Mouse (Mus musculus) layer of hippocampus, postnatal 36 days (tissue): ENCODE measurements at regions not wholly inside any gene's neighbourhood (a gene's known extent, or its start where the extent isn't known, plus 50 kb on each side); places are given as distances from the start of the nearest gene placed in this dataset.

Source experiments
- DNase-seq, 2 experiments: peaks; one replicate each; pipeline ENCODE4 v3.0.0; 2022

DNA sequence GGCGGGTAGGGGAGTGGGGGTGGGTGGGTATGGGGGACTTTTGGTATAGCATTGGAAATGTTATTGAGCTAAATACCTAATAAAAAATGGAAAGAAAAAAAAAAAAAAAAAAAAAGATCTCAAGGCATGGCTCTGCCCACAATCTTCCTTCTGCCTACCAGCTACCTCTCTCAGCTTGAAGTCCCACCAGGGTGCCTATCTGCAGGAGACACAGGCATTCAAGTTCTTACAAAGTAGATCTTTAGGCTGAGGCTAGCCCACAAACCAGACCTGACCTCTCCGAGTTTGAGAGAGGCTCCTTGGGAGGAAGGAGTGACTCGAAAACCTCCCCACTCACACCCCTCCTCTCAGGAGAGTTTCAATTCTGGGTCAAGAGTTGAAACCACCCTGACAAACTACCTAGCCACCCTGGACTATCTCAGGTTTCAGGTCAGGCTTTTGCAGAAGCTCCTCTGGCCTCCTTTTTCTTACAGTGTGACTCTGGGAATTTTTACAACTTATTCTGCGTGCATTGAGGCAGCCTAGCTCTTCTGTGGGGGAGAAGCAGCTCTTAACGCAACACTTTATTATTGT, 187.6 kb upstream of the Cxcr4 start:
- no peak for DNase-seq

DNA sequence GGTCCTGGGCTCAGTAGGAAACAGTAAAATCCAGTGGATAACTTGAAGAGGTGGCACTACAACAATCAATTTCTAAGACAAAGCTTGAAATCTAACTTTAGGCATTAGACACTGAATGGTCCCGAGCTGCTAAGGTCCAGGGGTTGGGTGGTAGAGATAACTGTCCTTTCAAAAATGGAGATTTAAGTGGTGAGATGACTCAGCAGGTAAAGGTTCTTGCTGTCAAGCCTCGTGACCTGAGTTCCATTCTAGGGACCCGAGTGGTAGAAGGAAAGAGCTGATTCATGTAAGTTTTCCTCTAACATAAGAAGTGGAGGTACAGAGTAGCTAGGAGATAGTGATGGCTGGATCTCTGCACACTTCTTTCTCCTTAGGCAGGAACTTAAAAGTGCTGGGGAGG, 180.3 kb upstream of the Cxcr4 start:
- DNase-seq = no peak

DNA sequence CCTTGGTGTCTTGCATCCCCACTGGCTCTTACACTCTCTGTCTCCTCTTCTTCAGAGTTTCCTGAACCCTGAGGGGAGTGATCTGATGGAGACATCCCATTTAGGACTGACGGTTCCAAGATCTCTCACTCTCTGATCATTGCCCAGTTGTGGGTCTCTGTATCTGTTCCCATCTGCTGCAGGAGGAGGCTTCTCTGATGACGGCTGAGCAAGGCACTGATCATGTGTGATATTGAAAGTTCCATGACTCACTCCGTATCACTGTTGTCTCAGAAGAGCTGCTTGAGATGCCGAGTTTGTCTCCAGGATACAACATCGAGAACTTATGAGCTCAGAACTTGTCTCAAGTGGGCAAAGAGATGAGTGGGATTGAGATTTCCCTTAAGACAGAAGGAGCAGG, 178.7 kb upstream of the Cxcr4 start:
- no peak for DNase-seq

DNA sequence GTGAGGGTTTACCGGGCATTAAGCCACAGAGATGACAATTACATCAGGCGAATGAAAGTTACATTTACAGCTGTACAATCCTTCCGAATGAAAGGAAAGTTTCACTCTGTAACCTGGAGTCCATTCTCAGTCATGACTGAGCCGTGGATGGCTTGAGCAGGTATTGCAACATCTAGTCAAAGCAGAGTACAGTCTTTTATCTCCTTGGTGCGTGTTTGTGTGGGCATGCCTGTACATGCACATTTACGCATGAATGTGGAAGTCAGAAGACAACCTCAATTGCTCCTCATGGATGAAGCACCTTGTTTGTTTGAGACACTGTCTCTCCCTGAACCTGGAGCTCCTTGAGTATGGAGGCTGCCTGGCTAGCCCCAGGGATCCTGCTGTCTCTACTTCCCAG, 175.9 kb upstream of the Cxcr4 start:
- no peak for DNase-seq

DNA sequence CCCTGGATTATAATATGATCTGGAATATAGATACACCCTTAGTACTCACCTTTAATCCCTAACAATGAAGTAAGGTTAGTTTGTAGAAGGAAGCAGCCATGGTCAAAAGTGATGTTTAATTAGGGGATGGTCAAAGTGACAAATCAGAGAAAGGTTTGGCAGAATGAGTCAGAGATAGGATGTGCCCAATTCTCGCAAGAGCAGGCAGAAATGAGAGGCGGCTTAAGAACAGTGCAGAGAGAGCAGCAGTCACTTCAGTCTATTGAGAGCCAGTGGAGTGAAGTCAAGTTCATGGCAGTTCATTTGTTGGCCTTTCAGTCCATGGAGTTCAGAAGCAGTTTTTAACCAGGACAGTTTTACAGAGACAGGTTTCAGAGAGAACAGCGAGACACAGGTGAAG, 175.3 kb upstream of the Cxcr4 start:
- no peak for DNase-seq

DNA sequence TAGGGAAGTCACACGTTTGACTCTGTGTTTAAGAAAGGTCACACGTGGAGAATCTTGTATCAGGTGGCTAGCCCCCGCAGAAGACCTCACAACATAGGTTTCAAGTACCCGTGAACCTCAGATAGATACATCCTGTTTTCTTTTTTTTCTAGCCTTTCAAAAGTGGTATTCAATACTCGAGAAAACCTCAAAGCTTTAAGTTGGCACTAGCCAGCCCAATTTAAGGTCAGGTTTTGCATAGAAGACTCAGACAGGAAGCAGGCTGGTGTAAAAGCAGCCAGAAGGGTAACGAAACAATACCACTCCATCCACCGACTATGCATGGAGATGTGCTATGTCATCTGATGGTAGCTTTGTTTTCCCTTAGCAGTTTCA, 174.8 kb upstream of the Cxcr4 start:
- no peak for DNase-seq

DNA sequence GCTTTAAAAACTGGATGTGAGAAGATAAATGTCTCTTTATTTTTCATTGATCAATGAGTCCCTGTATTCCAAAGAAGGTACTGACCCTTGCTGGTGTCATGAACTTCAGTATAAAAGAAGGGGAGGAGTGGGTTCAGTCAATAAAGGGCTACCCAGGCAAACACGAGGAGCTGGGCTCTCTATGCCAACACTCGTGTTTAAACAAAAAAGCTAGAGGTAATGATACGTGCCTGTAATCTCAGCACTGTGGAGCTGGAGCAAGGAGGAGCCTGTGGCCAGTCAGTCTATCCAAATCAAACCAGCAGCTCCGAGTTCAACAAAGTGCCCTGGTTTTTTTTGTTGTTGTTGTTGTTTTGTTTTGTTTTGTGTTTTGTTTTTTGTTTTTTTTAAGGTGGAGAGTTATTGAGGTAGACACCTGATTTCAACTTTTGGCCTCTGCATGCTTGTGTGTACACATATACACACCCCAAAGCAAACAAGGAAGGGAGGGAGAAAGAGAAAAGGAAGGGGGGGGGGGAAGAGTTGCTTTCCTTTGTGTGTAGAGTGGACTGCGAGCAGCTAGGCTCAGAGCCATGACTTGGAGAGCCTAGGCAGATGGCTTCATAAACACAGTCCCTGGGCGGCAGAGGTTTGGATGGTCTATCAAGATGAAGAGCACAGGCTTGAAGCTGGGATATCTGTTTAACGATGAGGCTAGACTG, 174.2 kb upstream of the Cxcr4 start:
- no peak for DNase-seq

DNA sequence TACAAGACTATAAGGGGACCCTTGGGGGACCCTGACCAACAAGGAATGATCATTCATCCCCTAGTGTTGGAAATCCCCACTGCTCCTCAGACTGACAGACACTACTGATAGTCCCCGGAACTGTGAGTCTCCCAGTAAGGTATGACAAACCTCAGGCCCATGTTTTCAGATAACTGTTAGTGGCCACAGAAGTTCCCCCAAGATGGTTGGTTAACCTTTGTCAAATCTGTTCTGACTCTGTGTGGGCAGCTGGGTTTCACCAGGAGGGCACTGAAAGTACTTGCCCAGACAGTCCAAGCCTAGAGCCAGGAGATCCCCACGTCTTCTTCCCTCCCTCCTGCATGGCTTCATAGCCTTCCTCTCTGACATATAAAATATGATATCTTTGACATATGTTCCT, 173.5 kb upstream of the Cxcr4 start:
- DNase-seq = no peak

DNA sequence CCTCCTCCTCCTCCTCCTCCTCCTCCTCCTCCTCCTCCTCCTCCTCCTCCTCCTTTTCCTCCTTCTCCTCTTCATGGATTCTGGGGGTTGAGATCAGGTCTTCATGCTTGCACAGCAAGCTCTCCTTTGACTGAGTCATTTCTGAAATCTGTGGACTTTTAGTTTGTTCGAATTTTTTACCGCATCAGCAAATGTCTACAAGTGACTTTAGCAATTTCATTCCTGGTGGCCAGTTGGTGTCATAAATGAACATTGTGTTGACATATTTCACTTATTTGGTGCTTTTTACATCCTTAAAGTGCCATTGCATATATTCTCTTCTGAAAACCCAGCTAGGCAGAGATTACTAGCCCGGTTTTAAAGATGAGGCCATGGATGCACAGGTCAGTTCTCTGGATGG, 173.0 kb upstream of the Cxcr4 start:
- no peak for DNase-seq

DNA sequence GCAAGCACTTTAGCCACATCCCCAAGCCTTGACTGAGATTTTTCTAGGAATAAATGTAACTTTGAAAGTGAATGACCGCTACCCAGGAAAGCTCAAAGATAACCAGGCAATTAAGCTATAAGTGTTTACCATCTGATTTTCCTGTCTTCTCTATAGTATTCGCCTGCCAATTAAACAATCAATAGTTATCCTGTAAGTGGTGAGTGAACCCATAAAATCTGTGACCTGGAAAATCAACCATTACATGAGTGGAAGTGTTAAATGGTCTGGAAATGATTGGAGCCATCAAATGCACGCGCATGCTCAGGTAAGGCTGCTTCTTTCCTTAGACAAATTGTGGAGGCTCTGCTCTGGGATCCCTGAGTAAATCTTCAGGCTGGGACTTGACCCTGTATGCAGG, 170.8 kb upstream of the Cxcr4 start:
- DNase-seq = no peak

DNA sequence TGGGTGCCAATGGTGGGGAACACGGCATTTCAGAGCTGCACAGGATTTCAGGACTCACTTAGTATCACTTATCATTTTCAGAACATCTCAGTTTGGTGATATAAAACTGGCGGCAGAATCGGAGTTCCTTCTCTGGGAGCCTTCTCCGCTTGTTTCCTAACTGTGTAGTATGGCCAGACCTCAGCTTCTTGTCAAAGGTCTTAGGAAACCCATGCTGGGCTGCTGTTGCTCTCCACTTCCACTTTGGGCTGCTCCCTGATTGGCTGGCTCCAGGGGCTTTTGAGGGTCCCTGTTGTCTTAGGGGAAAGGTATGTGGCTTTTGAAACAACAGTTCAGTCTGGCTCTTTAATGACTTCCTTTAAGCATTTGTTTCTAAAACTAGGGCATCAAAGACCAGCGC, 170.0 kb upstream of the Cxcr4 start:
- DNase-seq = no peak

DNA sequence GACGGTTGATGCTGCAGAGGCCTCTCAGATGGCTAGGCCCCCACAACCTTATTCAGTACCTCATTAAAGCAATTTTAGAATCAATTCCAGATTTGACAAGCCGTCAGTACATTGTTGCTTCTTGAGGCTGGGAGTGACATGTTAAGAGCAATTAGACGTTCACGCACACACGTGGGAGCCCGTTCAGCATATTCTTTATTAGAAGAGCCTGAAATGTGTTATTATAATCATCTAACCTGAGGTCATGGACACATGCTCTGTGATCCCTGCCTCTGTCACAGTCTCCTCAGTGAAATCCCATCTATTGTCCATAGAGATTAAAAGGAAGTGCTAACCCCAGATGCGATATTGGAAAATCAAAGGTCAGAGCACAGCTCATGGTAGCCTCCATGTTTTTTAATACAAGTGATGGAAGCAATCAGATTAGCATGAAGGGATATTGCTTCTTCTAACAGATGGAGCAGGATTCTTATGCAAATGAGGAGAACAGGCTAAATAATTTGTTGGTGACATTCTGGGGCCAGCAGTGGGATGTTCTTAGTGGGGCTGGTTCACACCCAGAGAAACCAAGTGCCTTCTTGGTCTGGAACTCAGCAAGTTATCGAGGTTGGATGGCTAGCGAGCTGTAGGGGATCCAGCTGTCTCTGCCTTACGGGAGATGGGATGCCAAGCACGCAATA, 166.8 kb upstream of the Cxcr4 start:
- DNase-seq = no peak

DNA sequence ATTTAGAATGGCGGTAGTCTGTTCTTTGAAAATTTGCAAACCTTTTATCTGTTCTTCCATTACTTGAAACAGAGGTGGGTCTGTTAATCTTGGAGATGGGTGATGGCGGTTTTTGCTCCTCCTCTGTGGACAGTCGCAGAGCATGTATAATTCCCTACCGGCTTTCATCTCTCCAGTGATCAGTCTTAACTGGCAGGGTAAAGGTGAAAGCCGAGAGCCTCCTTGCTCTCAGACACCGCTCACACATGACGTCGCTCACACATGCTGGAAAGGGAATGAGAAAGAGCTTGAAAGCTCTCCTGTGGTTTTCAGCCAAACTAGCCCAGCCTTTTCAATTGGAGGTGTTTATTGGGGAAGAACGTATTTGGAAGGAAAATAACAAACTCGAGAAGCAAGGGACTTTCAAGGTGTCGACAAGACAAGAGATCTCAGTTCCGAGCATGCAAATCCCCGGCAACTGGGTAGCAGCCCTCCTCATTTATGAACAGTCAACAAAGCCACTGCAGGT, 166.3 kb upstream of the Cxcr4 start:
- DNase-seq = no peak

DNA sequence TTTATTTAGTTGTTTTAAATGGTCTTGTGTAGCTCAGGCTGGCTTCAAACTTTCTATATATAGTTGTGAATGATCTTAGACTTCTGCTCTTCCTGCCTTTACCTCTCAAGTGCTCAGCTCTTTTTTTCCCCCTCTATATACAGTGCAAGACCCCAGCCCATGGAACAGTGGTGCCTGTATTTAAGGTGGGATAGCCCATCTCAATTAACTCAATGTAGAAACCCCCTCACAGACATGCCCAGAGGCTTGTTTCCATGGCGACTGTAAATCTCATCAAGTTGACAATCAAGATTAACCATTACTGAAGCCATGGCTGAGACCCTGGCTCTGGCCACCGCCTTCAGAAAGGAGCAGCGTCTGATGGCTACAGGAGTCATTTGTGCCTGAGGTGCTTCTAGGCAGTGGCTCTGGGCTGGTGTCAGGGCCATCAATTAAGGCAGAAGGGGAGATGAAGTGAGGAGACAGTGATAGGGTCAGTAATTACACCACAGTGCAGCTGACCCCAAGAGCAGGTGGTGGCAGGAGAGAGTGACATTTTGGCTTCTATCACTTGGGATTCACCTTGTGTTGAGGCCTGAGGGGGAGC, 161.4 kb upstream of the Cxcr4 start:
- no peak for DNase-seq

DNA sequence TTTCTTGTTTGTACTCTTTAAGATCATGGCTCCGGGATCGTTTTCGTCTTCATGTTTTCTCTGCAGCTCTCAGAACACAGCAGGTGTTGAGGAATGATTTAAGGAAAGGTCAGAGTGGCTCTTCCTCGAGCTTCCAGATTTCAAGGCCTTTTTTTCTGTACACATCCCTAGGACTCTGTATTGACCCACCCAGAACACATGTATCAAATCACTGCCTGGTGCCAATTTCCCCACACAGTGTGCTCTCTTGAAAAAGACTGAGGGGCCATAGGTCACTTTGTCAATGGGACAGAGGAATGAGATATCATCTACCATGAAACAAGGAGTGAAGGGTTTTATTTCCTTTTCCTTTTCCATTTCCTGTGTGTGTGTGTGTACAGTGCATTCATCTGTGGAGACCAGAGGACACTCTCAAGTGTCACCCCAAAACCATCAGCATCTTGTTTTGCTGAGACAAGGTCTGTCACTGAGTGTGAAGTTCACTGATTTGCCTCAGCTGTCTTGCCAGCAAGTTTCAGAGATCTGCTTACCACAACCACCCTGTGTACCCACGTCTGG, 157.4 kb upstream of the Cxcr4 start:
- no peak for DNase-seq

DNA sequence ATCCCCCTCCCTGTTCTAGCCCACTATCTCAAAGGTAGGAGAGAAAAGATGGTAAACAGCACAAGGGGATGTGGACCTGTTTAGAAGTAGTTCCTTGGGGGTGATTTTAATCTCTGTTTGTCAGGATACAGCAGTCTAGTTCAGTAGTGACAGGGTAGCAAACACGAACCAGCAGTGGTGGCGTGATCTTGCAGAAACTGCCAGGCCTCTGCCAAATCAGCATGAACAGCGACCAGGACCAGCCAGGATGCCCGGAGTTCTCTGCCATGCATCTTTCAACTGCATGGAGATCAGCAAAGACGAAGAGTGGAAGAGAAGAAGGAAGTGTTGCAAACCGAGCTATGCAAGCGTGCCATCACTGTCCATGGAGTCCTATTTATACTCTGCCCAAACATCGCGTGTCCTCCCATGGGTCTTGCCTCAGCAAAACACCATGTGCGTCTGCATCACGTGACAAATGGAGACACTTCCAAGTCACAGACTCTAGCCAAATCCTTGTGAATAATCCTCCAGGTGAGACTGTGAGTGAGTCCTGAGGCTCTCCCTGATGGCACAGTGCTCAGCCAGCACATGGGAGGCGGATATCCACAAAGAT, 155.2 kb upstream of the Cxcr4 start:
- no peak for DNase-seq

DNA sequence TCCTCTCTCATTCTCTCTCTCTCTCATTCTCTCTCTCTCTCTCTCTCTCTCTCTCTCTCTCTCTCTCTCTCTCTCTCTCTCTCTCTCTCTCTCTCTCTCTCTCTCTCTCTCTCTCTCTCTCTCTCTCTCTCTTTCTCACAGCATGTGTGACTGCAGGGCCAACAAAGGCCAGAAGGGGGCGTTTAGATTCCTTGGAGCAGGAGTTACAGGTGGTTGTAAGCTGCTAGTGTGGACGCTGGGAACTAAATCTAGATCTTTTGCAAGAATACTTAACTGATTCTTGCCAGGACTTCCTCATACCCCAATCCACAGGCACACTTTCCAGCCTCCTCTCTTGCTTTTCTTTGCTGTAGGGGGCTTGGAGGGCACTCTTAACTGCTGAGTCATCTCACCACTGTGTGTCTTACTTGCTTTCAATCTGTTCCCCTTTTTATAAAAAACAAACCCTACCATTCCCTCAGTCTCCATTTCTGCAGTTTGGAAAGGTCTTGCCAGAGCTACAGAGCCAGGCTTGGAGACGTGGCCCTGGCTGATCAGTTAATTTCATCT, 154.4 kb upstream of the Cxcr4 start:
- DNase-seq = no peak

DNA sequence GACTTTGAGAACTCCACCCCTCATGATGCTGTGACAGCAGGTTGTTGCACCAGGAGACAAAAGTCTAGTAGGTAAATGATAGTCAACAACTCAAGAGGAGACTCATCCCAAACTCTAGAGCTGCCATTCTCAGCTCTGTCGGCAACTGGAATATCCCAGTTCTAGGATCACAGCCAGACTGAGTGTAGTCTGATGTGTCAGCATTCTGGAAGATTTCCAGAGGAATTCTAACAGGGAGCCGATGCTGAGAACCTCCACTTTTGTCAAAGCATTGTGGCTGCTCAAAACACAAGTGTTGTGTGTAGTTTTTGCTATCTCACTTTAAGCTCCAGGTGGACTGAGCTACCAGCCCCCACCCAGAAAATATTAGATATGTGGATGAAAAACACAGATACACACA, 148.5 kb upstream of the Cxcr4 start:
- DNase-seq = peak; percentile 26 to 32

DNA sequence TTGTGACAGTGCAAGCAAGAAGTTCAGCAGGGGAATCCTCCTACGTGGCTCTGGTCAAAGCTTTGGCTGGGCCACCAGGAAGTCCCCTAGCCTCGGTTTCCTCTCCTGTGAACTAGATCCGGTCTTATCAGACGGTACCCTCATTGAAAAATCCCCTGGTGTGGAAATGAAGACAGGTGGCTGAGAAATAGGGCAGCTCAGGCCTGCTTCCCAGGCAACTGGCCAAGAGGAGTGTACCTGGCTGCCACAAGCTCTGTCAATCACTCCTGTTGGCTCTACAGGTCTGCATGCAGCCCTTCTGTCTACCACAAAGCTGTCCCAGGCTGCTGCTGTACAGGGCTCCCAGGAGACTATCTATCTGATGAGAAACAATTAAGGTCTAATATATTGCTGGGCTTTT, 146.1 kb upstream of the Cxcr4 start:
- no peak for DNase-seq

DNA sequence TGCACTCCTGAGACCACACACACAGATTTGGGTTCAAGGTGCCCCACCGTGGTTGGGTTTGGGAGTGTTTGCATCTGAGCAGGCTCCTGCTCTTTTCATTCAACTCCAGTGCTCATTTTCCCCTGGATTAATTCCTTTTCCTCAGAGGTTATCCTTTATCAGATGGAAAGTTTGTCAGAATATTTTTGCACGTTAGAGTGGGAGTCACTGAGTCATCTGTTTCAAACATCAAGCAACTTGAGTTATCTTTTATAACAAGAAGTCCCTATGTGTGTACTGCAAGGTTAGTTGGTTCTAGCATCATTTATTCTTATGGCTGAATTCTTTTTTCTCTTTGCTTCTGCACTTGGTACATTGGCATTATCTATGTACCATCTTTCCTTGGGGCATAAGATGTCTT, 142.8 kb upstream of the Cxcr4 start:
- no peak for DNase-seq

DNA sequence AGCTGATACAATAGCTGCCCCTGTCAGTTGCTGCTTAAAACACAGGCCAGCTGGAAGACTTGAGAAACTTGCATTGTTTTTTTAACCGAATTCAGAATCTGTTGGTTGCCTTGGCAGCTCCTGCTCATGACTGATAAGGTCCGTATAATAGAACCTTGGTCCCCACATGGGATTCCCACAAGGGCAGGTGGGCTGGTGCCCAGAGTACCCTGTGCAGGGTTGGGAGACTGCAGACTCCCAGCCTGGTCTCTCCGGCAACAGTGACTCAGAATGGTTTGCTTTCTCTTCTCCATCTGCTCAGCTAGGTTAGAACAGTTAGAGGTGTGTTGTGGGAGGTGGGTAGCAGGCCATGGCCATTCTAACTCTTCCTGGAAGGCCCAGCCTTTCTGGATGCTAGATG, 139.4 kb upstream of the Cxcr4 start:
- DNase-seq = no peak

DNA sequence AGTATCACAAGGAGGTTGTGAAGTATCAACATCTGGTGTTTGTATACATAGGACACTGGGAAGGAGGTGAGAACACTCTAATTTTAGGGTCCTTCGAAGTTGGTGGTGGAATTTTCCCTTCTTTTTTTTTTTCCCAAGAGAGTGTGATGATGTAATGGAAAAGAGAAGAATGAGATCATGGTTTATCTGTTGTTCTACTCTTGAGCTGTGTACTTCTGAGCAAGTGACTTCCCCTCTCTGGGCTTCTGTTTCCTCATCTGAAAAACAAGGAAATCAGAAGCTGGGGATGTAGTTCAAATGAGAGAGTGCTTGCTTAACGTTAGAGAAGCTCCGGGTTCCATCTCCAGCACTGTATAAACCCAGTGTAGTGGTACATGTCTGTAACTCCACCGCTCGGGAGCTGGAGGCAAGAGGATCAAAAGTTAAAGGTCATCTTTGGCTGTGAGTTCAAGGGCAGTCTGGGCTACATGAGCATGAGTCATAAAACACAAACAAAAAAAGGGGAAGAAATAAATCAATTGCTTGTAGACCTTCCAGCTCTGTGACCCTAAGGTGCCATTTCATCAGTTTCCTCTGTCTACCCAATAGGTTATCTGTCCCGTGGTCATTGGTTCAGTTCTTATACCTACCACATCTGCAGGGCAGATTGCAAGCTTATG, 132.5 kb upstream of the Cxcr4 start:
- DNase-seq = no peak
